Mouse (Mus musculus) stomach, embryonic 14.5 days (tissue): ENCODE results near the gene Gpr146. TPM values are rescaled to one million over a fixed set of nuclear protein-coding genes. Genes with fewer than 3 reads are reported as not detected.

ENCODE experiments used
- ATAC-seq: fragments of 200-750 bp; cut with Nextera tagmentation; 2 replicates; pipeline ENCODE4 v1.8.0; 2017; ENCODE audit warnings: low read depth, moderate TSS enrichment; ENCODE audit not compliant: insufficient number of reproducible peaks, insufficient read depth, low FRiP score
- H3K27ac ChIP-seq: fragments of 300-500 bp; sonication (generic); 2 replicates; pipeline ENCODE4 v1.5.1; 2014; ENCODE audit warnings: mild to moderate bottlenecking, low read length, moderate library complexity, mixed read lengths
- H3K27me3 ChIP-seq: fragments of 300-500 bp; sonication (generic); 2 replicates; pipeline ENCODE4 v1.6.1; 2014; ENCODE audit warnings: low read length, control low read depth, mixed read lengths; ENCODE audit not compliant: control insufficient read depth, insufficient read depth
- H3K36me3 ChIP-seq: fragments of 300-500 bp; sonication (generic); 2 replicates; pipeline ENCODE4 v1.6.1; 2014; ENCODE audit warnings: mild to moderate bottlenecking, control low read depth, low read length, moderate library complexity, mixed read lengths; ENCODE audit not compliant: control insufficient read depth, insufficient read depth
- H3K4me1 ChIP-seq: fragments of 300-500 bp; sonication (generic); 2 replicates; pipeline ENCODE4 v1.6.1; 2014; ENCODE audit warnings: low read length, control low read depth, mixed read lengths; ENCODE audit not compliant: control insufficient read depth, insufficient read depth
- H3K4me2 ChIP-seq: fragments of 300-500 bp; sonication (generic); replicated peaks from 2 replicates; pipeline ENCODE4 v1.6.1; 2014; ENCODE audit warnings: low read depth, low read length, control low read depth
- H3K4me3 ChIP-seq: fragments of 300-500 bp; sonication (generic); 2 replicates; pipeline ENCODE4 v1.5.1; 2014; ENCODE audit warnings: low read depth, low read length, control low read depth
- H3K9ac ChIP-seq: fragments of 300-500 bp; sonication (generic); replicated peaks from 2 replicates; pipeline ENCODE4 v1.6.1; 2014; ENCODE audit warnings: low read depth, mild to moderate bottlenecking, control low read depth, low read length, moderate library complexity, mixed read lengths
- H3K9me3 ChIP-seq: fragments of 300-500 bp; sonication (generic); 2 replicates; pipeline ENCODE4 v1.6.1; 2016; ENCODE audit warnings: low read depth, low read length, control low read depth; ENCODE audit not compliant: control insufficient read depth
- WGBS: fragments of 180-500 bp; shearing (Covaris S2); extraction: QIAGEN DNeasy Blood & Tissue Kit; methylation state at CpG from one replicate; pipeline ENCODE4 v1.1.7; 2014; 5-methylcytosine and 5-hydroxymethylcytosine counted together
- polyA plus RNA-seq: library from polyadenylated mRNA; unstranded; fragments of >200 nt; fragmentation: Nextera tagmentation; extraction: Ambion mirVana; gene quantifications from 2 replicates; pipeline ENCODE4 v1.2.1, GENCODE M21; 2014

Gpr146 gene
- polyA plus RNA-seq, 1 experiment from 2014 or later, result 1.3 TPM

GRCm38 (mm10) chr5:139380385-139381248 lies 3.1 kb downstream of the Gpr146 start:
- peak overlapping the region; percentile 30 for H3K9ac ChIP-seq
- H3K36me3 ChIP-seq, result no peaks in the 10 kb centered on the region
- peaks cover 44% of the 10 kb centered on the region for H3K4me1 ChIP-seq
- peak; percentile 82 for ATAC-seq
- H3K9me3 ChIP-seq, result no peaks in the 10 kb centered on the region
- peak overlapping the region; percentile 62 for H3K4me3 ChIP-seq
- H3K27ac ChIP-seq, result peak overlapping the region; percentile 58; the same call in 1 of the 2 replicates
- 2% methylated on average over 68 of the region's 73 CpGs for WGBS
- H3K27me3 ChIP-seq, result no peaks in the 10 kb centered on the region
- H3K4me2 ChIP-seq, result peak overlapping the region; percentile 84

GRCm38 (mm10) chr5:139381586-139382513 lies 4.4 kb downstream of the Gpr146 start:
- WGBS, result 77% methylated on average over 18 of the region's 18 CpGs
- ATAC-seq, result no peak
- no peaks in the 10 kb centered on the region for H3K36me3 ChIP-seq
- no peaks in the 10 kb centered on the region for H3K9me3 ChIP-seq
- no peak overlapping the region for H3K27ac ChIP-seq
- H3K4me2 ChIP-seq, result 0 out of 2 replicates have a peak overlapping the region, but pooled peaks have one; percentile 5
- no peak overlapping the region for H3K4me3 ChIP-seq
- H3K9ac ChIP-seq, result no peak overlapping the region
- peaks cover 44% of the 10 kb centered on the region for H3K4me1 ChIP-seq
- H3K27me3 ChIP-seq, result no peaks in the 10 kb centered on the region

GRCm38 (mm10) chr5:139382760-139383159 lies 5.3 kb downstream of the Gpr146 start:
- Histone ChIP-seq H3K27ac (peak overlapping the region; percentile 58), H3K4me3 (no peak overlapping the region), H3K4me1 (peaks cover 36% of the 10 kb centered on the region), H3K9ac (no peak overlapping the region), H3K9me3 (no peaks in the 10 kb centered on the region), H3K36me3 (no peaks in the 10 kb centered on the region), H3K4me2 (0 out of 2 replicates have a peak overlapping the region, but pooled peaks have one; percentile 3), H3K27me3 (no peaks in the 10 kb centered on the region)
- ATAC-seq, result 0 out of 2 replicates have a peak, but pooled peaks have one; percentile 16
- 60% methylated on average over 8 of the region's 8 CpGs for WGBS

GRCm38 (mm10) chr5:139383234-139383633 lies 5.7 kb downstream of the Gpr146 start:
- peaks cover 32% of the 10 kb centered on the region for H3K4me1 ChIP-seq

GRCm38 (mm10) chr5:139384531-139384930 lies 7.0 kb downstream of the Gpr146 start:
- no peak overlapping the region for H3K4me2 ChIP-seq
- no peaks in the 10 kb centered on the region for H3K36me3 ChIP-seq
- H3K4me1 ChIP-seq, result peaks cover 35% of the 10 kb centered on the region
- H3K4me3 ChIP-seq, result no peak overlapping the region
- no peaks in the 10 kb centered on the region for H3K9me3 ChIP-seq
- H3K27ac ChIP-seq, result no peak overlapping the region
- H3K27me3 ChIP-seq, result no peaks in the 10 kb centered on the region
- no peak overlapping the region for H3K9ac ChIP-seq
- ATAC-seq, result no peak
- WGBS, result 40% methylated on average over 10 of the region's 10 CpGs

More at GRCm38 (mm10) chr5:139383234-139383633, 5.7 kb downstream of the Gpr146 start:
- ATAC-seq, result no peak
- Histone ChIP-seq H3K27ac (no peak overlapping the region; the same call in 1 of the 2 replicates), H3K27me3 (no peaks in the 10 kb centered on the region), H3K36me3 (no peaks in the 10 kb centered on the region), H3K9me3 (no peaks in the 10 kb centered on the region), H3K4me3 (no peak overlapping the region), H3K4me2 (no peak overlapping the region), H3K9ac (no peak overlapping the region)
- 83% methylated on average over 9 of the region's 9 CpGs for WGBS

GRCm38 (mm10) chr5:139386047-139386446 lies 8.6 kb downstream of the Gpr146 start:
- Histone ChIP-seq H3K9ac (no peak overlapping the region), H3K36me3 (no peaks in the 10 kb centered on the region), H3K27me3 (no peaks in the 10 kb centered on the region), H3K4me2 (no peak overlapping the region), H3K9me3 (no peaks in the 10 kb centered on the region), H3K4me1 (peaks cover 32% of the 10 kb centered on the region), H3K27ac (no peak overlapping the region), H3K4me3 (no peak overlapping the region)
- WGBS, result 95% methylated on average over 5 of the region's 5 CpGs
- no peak for ATAC-seq

- Histone ChIP-seq H3K9me3 (no peaks in the 10 kb centered on the region), H3K27me3 (no peaks in the 10 kb centered on the region), H3K9ac (no peak overlapping the region), H3K27ac (no peak overlapping the region), H3K4me2 (no peak overlapping the region), H3K36me3 (no peaks in the 10 kb centered on the region), H3K4me1 (peaks cover 28% of the 10 kb centered on the region), H3K4me3 (no peak overlapping the region)
- WGBS, result 76% methylated on average over 10 of the region's 10 CpGs
- no peak for ATAC-seq
Measured at GRCm38 (mm10) chr5:139387329-139388194, 10.1 kb downstream of the Gpr146 start.
